Mouse (Mus musculus) E14TG2a.4 (cell line): ENCODE data around the gene Crb2.

Experiments
- CTCF ChIP-seq: conservative IDR thresholded peaks from 2 replicates; pipeline ENCODE4 v1.5.1; 2014; ENCODE audit warnings: low read length
- NANOG ChIP-seq: IDR thresholded peaks from 2 replicates; pipeline ENCODE4 v1.6.1; 2014; ENCODE audit warnings: borderline replicate concordance, low read length, mixed read lengths
- POU5F1 ChIP-seq: IDR thresholded peaks from 2 replicates; pipeline ENCODE4 v1.6.1; 2014; ENCODE audit warnings: low read length, borderline replicate concordance

- TF ChIP-seq CTCF (no peak), NANOG (no peak), POU5F1 (no peak)
Observed at GRCm38 (mm10) chr2:37764514-37764913, 11.5 kb upstream of the Crb2 start.
